Mouse (Mus musculus): ENCODE measurements at regions not wholly inside any gene's neighbourhood (a gene's known extent, or its start where the extent isn't known, plus 50 kb on each side); places are given as distances from the start of the nearest gene placed in this dataset.
A peak's percentile ranks its signal among the peaks of the same experiment; 100 is the strongest.

GRCm38 (mm10) chr9:17294327-17294726 lies 793.2 kb upstream of the Fat3 start:
- no peak overlapping the region for H3K9ac ChIP-seq (ENCODE audit: low read depth, low read length)
- H3K4me1 ChIP-seq (ENCODE audit: control insufficient read depth, insufficient read depth, low read length): no peaks in the 10 kb centered on the region
- H3K27me3 ChIP-seq (replicated peaks; ENCODE audit: control insufficient read depth, insufficient read depth, low read length): no peaks in the 10 kb centered on the region
- no peak overlapping the region for H3K27ac ChIP-seq (replicated peaks; ENCODE audit: low read depth, low read length)
- DNase-seq (ENCODE audit: low spot score) (no peak), ATAC-seq (ENCODE audit: low read depth) (no peak)
- 83% methylated on average over 1 of the region's 1 CpGs for WGBS
- no peak overlapping the region for H3K4me3 ChIP-seq (ENCODE audit: low read depth, low read length)
- H3K4me2 ChIP-seq (ENCODE audit: low read depth, low read length): no peak overlapping the region
- no peaks in the 10 kb centered on the region for H3K36me3 ChIP-seq (ENCODE audit: control insufficient read depth, insufficient read depth, low read length)
- H3K9me3 ChIP-seq (ENCODE audit: control insufficient read depth, low read length): no peaks in the 10 kb centered on the region

GRCm38 (mm10) chr9:17288790-17289596 lies 787.9 kb upstream of the Fat3 start:
- Histone ChIP-seq H3K27ac (replicated peaks; ENCODE audit: low read depth, low read length) (no peak overlapping the region), H3K27me3 (replicated peaks; ENCODE audit: control insufficient read depth, insufficient read depth, low read length) (no peaks in the 10 kb centered on the region), H3K9me3 (ENCODE audit: control insufficient read depth, low read length) (no peaks in the 10 kb centered on the region), H3K4me1 (ENCODE audit: control insufficient read depth, insufficient read depth, low read length) (no peaks in the 10 kb centered on the region), H3K9ac (ENCODE audit: low read depth, low read length) (no peak overlapping the region), H3K36me3 (ENCODE audit: control insufficient read depth, insufficient read depth, low read length) (no peaks in the 10 kb centered on the region), H3K4me2 (ENCODE audit: low read depth, low read length) (no peak overlapping the region), H3K4me3 (ENCODE audit: low read depth, low read length) (no peak overlapping the region)
- 25% methylated on average over 6 of the region's 6 CpGs for WGBS
- ATAC-seq (ENCODE audit: low read depth) (0 out of 2 replicates have a peak, but pooled peaks have one; percentile 26), DNase-seq (ENCODE audit: low spot score) (peak; percentile 51)

- H3K4me1 ChIP-seq (ENCODE audit: control insufficient read depth, insufficient read depth, low read length): no peaks in the 10 kb centered on the region
- no peak overlapping the region for H3K4me3 ChIP-seq (ENCODE audit: low read depth, low read length)
- H3K4me2 ChIP-seq (ENCODE audit: low read depth, low read length): no peak overlapping the region
- H3K9me3 ChIP-seq (ENCODE audit: control insufficient read depth, low read length): no peaks in the 10 kb centered on the region
- H3K36me3 ChIP-seq (ENCODE audit: control insufficient read depth, insufficient read depth, low read length): no peaks in the 10 kb centered on the region
- WGBS: 76% methylated on average over 4 of the region's 4 CpGs
- no peaks in the 10 kb centered on the region for H3K27me3 ChIP-seq (replicated peaks; ENCODE audit: control insufficient read depth, insufficient read depth, low read length)
- H3K9ac ChIP-seq (ENCODE audit: low read depth, low read length): no peak overlapping the region
- ATAC-seq (ENCODE audit: low read depth) (no peak), DNase-seq (ENCODE audit: low spot score) (no peak)
- no peak overlapping the region for H3K27ac ChIP-seq (replicated peaks; ENCODE audit: low read depth, low read length)
Observed at GRCm38 (mm10) chr9:17279334-17279990, 778.4 kb upstream of the Fat3 start.

GRCm38 (mm10) chr9:17272616-17273015 lies 771.5 kb upstream of the Fat3 start:
- DNase-seq (ENCODE audit: low spot score): peak; percentile 60
- WGBS: 34% methylated on average over 2 of the region's 2 CpGs
- Histone ChIP-seq H3K27ac (replicated peaks; ENCODE audit: low read depth, low read length) (no peak overlapping the region), H3K27me3 (replicated peaks; ENCODE audit: control insufficient read depth, insufficient read depth, low read length) (no peaks in the 10 kb centered on the region), H3K4me3 (ENCODE audit: low read depth, low read length) (no peak overlapping the region), H3K4me1 (ENCODE audit: control insufficient read depth, insufficient read depth, low read length) (no peaks in the 10 kb centered on the region), H3K9me3 (ENCODE audit: control insufficient read depth, low read length) (no peaks in the 10 kb centered on the region), H3K4me2 (ENCODE audit: low read depth, low read length) (no peak overlapping the region), H3K9ac (ENCODE audit: low read depth, low read length) (no peak overlapping the region), H3K36me3 (ENCODE audit: control insufficient read depth, insufficient read depth, low read length) (no peaks in the 10 kb centered on the region)
- ATAC-seq (ENCODE audit: low read depth): no peak

- H3K4me2 ChIP-seq (ENCODE audit: low read depth, low read length): no peak overlapping the region
- H3K9ac ChIP-seq (ENCODE audit: low read depth, low read length): no peak overlapping the region
- no peak for ATAC-seq (ENCODE audit: low read depth)
- H3K27ac ChIP-seq (replicated peaks; ENCODE audit: low read depth, low read length): no peak overlapping the region
- no peaks in the 10 kb centered on the region for H3K36me3 ChIP-seq (ENCODE audit: control insufficient read depth, insufficient read depth, low read length)
- DNase-seq (ENCODE audit: low spot score): peak; percentile 38
- no peaks in the 10 kb centered on the region for H3K9me3 ChIP-seq (ENCODE audit: control insufficient read depth, low read length)
- 56% methylated on average over 1 of the region's 1 CpGs for WGBS
- H3K27me3 ChIP-seq (replicated peaks; ENCODE audit: control insufficient read depth, insufficient read depth, low read length): no peaks in the 10 kb centered on the region
- no peak overlapping the region for H3K4me3 ChIP-seq (ENCODE audit: low read depth, low read length)
- H3K4me1 ChIP-seq (ENCODE audit: control insufficient read depth, insufficient read depth, low read length): no peaks in the 10 kb centered on the region
Observed at GRCm38 (mm10) chr9:17269624-17270023, 768.5 kb upstream of the Fat3 start.

GRCm38 (mm10) chr9:17257148-17257547 lies 756.1 kb upstream of the Fat3 start:
- H3K4me2 ChIP-seq (ENCODE audit: low read depth, low read length): no peak overlapping the region
- ATAC-seq (ENCODE audit: low read depth) (no peak), DNase-seq (ENCODE audit: low spot score) (no peak)
- H3K27me3 ChIP-seq (replicated peaks; ENCODE audit: control insufficient read depth, insufficient read depth, low read length): no peaks in the 10 kb centered on the region
- no peaks in the 10 kb centered on the region for H3K4me1 ChIP-seq (ENCODE audit: control insufficient read depth, insufficient read depth, low read length)
- H3K9me3 ChIP-seq (ENCODE audit: control insufficient read depth, low read length): no peaks in the 10 kb centered on the region
- no peaks in the 10 kb centered on the region for H3K36me3 ChIP-seq (ENCODE audit: control insufficient read depth, insufficient read depth, low read length)
- WGBS: 82% methylated on average over 1 of the region's 1 CpGs
- no peak overlapping the region for H3K9ac ChIP-seq (ENCODE audit: low read depth, low read length)
- no peak overlapping the region for H3K4me3 ChIP-seq (ENCODE audit: low read depth, low read length)
- H3K27ac ChIP-seq (replicated peaks; ENCODE audit: low read depth, low read length): no peak overlapping the region

- ATAC-seq (ENCODE audit: low read depth): no peak
- no peak overlapping the region for H3K4me3 ChIP-seq (ENCODE audit: low read depth, low read length)
- H3K9me3 ChIP-seq (ENCODE audit: control insufficient read depth, low read length): no peaks in the 10 kb centered on the region
- no peak overlapping the region for H3K9ac ChIP-seq (ENCODE audit: low read depth, low read length)
- no peaks in the 10 kb centered on the region for H3K27me3 ChIP-seq (replicated peaks; ENCODE audit: control insufficient read depth, insufficient read depth, low read length)
- no peak overlapping the region for H3K4me2 ChIP-seq (ENCODE audit: low read depth, low read length)
- no peaks in the 10 kb centered on the region for H3K4me1 ChIP-seq (ENCODE audit: control insufficient read depth, insufficient read depth, low read length)
- no peak overlapping the region for H3K27ac ChIP-seq (replicated peaks; ENCODE audit: low read depth, low read length)
- no peaks in the 10 kb centered on the region for H3K36me3 ChIP-seq (ENCODE audit: control insufficient read depth, insufficient read depth, low read length)
- DNase-seq (ENCODE audit: low spot score): no peak
- 77% methylated on average over 4 of the region's 4 CpGs for WGBS
Observed at GRCm38 (mm10) chr9:17227091-17227481, 726.0 kb upstream of the Fat3 start.

- Histone ChIP-seq H3K27me3 (replicated peaks; ENCODE audit: control insufficient read depth, insufficient read depth, low read length) (no peaks in the 10 kb centered on the region), H3K4me1 (ENCODE audit: control insufficient read depth, insufficient read depth, low read length) (no peaks in the 10 kb centered on the region), H3K9ac (ENCODE audit: low read depth, low read length) (no peak overlapping the region), H3K4me3 (ENCODE audit: low read depth, low read length) (no peak overlapping the region), H3K27ac (replicated peaks; ENCODE audit: low read depth, low read length) (no peak overlapping the region), H3K9me3 (ENCODE audit: control insufficient read depth, low read length) (no peaks in the 10 kb centered on the region), H3K36me3 (ENCODE audit: control insufficient read depth, insufficient read depth, low read length) (no peaks in the 10 kb centered on the region), H3K4me2 (ENCODE audit: low read depth, low read length) (no peak overlapping the region)
- ATAC-seq (ENCODE audit: low read depth): no peak
- WGBS: 84% methylated on average over 3 of the region's 3 CpGs
- DNase-seq (ENCODE audit: low spot score): no peak
Observed at GRCm38 (mm10) chr9:17226475-17227090, 725.5 kb upstream of the Fat3 start.
